Mouse (Mus musculus) kidney, adult 8-10 months (tissue): ENCODE measurements around the gene Steap3.
A peak's percentile ranks its signal among the peaks of the same experiment; 100 is the strongest.

Experiments used
- DNase-seq, 2 experiments: peaks; one replicate each; pipeline ENCODE4 v3.0.0; 2022

The Steap3 gene

GRCm38 (mm10) chr1:120145527-120146216 is 126.8 kb downstream of the Steap3 start:
- no peak for DNase-seq

- DNase-seq = peak; percentile 57 to 62
Measured at GRCm38 (mm10) chr1:120142551-120142950, 130.0 kb downstream of the Steap3 start.
